Mouse (Mus musculus): ENCODE measurements around the gene Slc24a3.

- TF ChIP-seq POLR2A (IDR thresholded peaks at IDR 0.05; ENCODE audit: extremely low read depth, insufficient read depth, low read length) (no peak), CTCF (IDR thresholded peaks at IDR 0.05; ENCODE audit: extremely low read depth, insufficient read depth, low read length) (no peak)
Measured at GRCm38 (mm10) chr2:145523381-145523780, 355.8 kb downstream of the Slc24a3 start.
